Mouse (Mus musculus): ENCODE data around the gene Arnt. TPM values are rescaled to one million over a fixed set of nuclear protein-coding genes. Genes with fewer than 3 reads are reported as not detected.

Gene Arnt
- polyA plus RNA-seq, 1 experiment from 2014 or later = 14.2 TPM

- Histone ChIP-seq H3K27me3 (ENCODE audit: control insufficient read depth, insufficient read depth, low read length) (no peaks in the 10 kb centered on the region), H3K4me1 (replicated peaks; ENCODE audit: control insufficient read depth, insufficient read depth) (no peaks in the 10 kb centered on the region), H3K4me2 (replicated peaks; ENCODE audit: low read depth) (no peak overlapping the region), H3K9ac (ENCODE audit: low read length) (no peak overlapping the region), H3K27ac (replicated peaks) (no peak overlapping the region), H3K4me3 (ENCODE audit: low read depth, low read length) (no peak overlapping the region), H3K9me3 (ENCODE audit: control insufficient read depth, low read length) (no peaks in the 10 kb centered on the region), H3K36me3 (ENCODE audit: control insufficient read depth, insufficient read depth, low read length) (no peaks in the 10 kb centered on the region)
- DNase-seq (ENCODE audit: low spot score) (no peak), ATAC-seq (ENCODE audit: low FRiP score, low TSS enrichment) (no peak)
- TF ChIP-seq CTCF (IDR thresholded peaks at IDR 0.05; ENCODE audit: low read depth) = no peak
- TF ChIP-seq EP300 (optimal IDR thresholded peaks at IDR 0.05) = no peak
- 63% methylated on average over 4 of the region's 4 CpGs for WGBS
Observed at GRCm38 (mm10) chr3:95445311-95445710, 11.1 kb downstream of the Arnt start.

DNA sequence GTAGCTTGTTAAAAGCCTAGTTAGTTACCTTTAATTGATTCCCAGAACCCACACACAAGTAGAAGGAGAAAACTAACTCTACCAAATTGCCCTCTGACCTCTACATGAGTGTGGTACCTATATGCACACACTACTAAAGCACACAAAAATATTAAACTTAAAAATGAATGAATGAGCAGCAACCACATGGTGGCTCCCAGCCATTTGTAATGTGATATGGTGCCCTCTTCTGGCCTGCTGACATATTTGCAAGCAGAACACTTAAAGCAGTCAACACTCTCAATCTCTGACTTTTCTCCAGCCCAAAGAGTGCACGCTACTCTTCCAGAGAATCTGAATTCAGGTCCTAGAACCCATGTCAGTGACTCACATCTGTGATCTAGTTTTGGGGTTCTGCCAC lies 16.2 kb downstream of the Arnt start:
- Histone ChIP-seq H3K36me3 (ENCODE audit: control insufficient read depth, insufficient read depth, low read length) (peaks cover 9% of the 10 kb centered on the region), H3K9ac (ENCODE audit: low read length) (no peak overlapping the region), H3K27me3 (ENCODE audit: control insufficient read depth, insufficient read depth, low read length) (no peaks in the 10 kb centered on the region), H3K4me1 (replicated peaks; ENCODE audit: control insufficient read depth, insufficient read depth) (no peaks in the 10 kb centered on the region), H3K4me3 (ENCODE audit: low read depth, low read length) (no peak overlapping the region), H3K27ac (replicated peaks) (no peak overlapping the region), H3K4me2 (replicated peaks; ENCODE audit: low read depth) (no peak overlapping the region), H3K9me3 (ENCODE audit: control insufficient read depth, low read length) (no peaks in the 10 kb centered on the region)
- DNase-seq (ENCODE audit: low spot score) = peak; percentile 53
- TF ChIP-seq EP300 (optimal IDR thresholded peaks at IDR 0.05) (no peak), CTCF (IDR thresholded peaks at IDR 0.05; ENCODE audit: low read depth) (peak; percentile 88)
- ATAC-seq (ENCODE audit: low FRiP score, low TSS enrichment) = 0 out of 2 replicates have a peak, but pooled peaks have one; percentile 15
- 53% methylated on average over 1 of the region's 1 CpGs for WGBS

- H3K4me1 ChIP-seq (replicated peaks; ENCODE audit: control insufficient read depth, insufficient read depth) = no peaks in the 10 kb centered on the region
- H3K9ac ChIP-seq (ENCODE audit: low read length) = no peak overlapping the region
- H3K4me2 ChIP-seq (replicated peaks; ENCODE audit: low read depth) = no peak overlapping the region
- ATAC-seq (ENCODE audit: low FRiP score, low TSS enrichment) (no peak), DNase-seq (ENCODE audit: low spot score) (no peak)
- 88% methylated on average over 3 of the region's 3 CpGs for WGBS
- no peaks in the 10 kb centered on the region for H3K9me3 ChIP-seq (ENCODE audit: control insufficient read depth, low read length)
- H3K36me3 ChIP-seq (ENCODE audit: control insufficient read depth, insufficient read depth, low read length) = peaks cover 9% of the 10 kb centered on the region
- TF ChIP-seq CTCF (IDR thresholded peaks at IDR 0.05; ENCODE audit: low read depth) (no peak), EP300 (optimal IDR thresholded peaks at IDR 0.05) (no peak)
- H3K4me3 ChIP-seq (ENCODE audit: low read depth, low read length) = no peak overlapping the region
- H3K27me3 ChIP-seq (ENCODE audit: control insufficient read depth, insufficient read depth, low read length) = no peaks in the 10 kb centered on the region
- H3K27ac ChIP-seq (replicated peaks) = no peak overlapping the region
Observed at GRCm38 (mm10) chr3:95450915-95451314, 16.7 kb downstream of the Arnt start.

DNA sequence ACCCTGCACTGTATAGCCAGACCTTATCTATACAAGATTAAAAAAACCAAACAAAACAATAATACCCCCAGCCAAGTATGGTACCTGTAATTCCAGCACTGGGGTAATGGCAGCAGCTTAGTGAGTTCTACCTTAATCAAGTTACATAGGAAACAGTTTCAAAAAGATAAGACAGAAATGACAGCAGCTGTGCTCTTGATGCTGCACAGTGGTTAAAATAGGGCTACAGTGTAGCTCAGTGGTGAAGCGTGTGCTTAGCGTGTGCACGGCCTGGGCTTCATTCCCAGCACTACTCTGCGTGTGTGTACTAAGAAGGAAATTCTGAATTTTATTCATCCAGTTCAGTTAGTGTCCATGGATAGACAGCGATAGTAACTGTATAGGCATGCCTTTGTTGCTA lies 22.2 kb downstream of the Arnt start:
- no peaks in the 10 kb centered on the region for H3K27me3 ChIP-seq (ENCODE audit: control insufficient read depth, insufficient read depth, low read length)
- no peak overlapping the region for H3K4me3 ChIP-seq (ENCODE audit: low read depth, low read length)
- TF ChIP-seq CTCF (IDR thresholded peaks at IDR 0.05; ENCODE audit: low read depth) (no peak), EP300 (optimal IDR thresholded peaks at IDR 0.05) (no peak)
- H3K9me3 ChIP-seq (ENCODE audit: control insufficient read depth, low read length) = no peaks in the 10 kb centered on the region
- no peak overlapping the region for H3K27ac ChIP-seq (replicated peaks)
- H3K36me3 ChIP-seq (ENCODE audit: control insufficient read depth, insufficient read depth, low read length) = peaks cover 9% of the 10 kb centered on the region
- no peak overlapping the region for H3K9ac ChIP-seq (ENCODE audit: low read length)
- 97% methylated on average over 5 of the region's 5 CpGs for WGBS
- no peak overlapping the region for H3K4me2 ChIP-seq (replicated peaks; ENCODE audit: low read depth)
- DNase-seq (ENCODE audit: low spot score) = no peak
- no peaks in the 10 kb centered on the region for H3K4me1 ChIP-seq (replicated peaks; ENCODE audit: control insufficient read depth, insufficient read depth)
- no peak for ATAC-seq (ENCODE audit: low FRiP score, low TSS enrichment)

GRCm38 (mm10) chr3:95457758-95458157 lies 23.6 kb downstream of the Arnt start:
- Histone ChIP-seq H3K4me1 (replicated peaks; ENCODE audit: control insufficient read depth, insufficient read depth) (no peaks in the 10 kb centered on the region), H3K27ac (replicated peaks) (no peak overlapping the region), H3K9me3 (ENCODE audit: control insufficient read depth, low read length) (no peaks in the 10 kb centered on the region), H3K4me3 (ENCODE audit: low read depth, low read length) (no peak overlapping the region), H3K27me3 (ENCODE audit: control insufficient read depth, insufficient read depth, low read length) (no peaks in the 10 kb centered on the region), H3K4me2 (replicated peaks; ENCODE audit: low read depth) (no peak overlapping the region), H3K9ac (ENCODE audit: low read length) (no peak overlapping the region), H3K36me3 (ENCODE audit: control insufficient read depth, insufficient read depth, low read length) (0 out of 2 replicates have a peak, but pooled peaks cover 6% of the 10 kb centered on the region)
- ATAC-seq (ENCODE audit: low FRiP score, low TSS enrichment) = no peak
- 73% methylated on average over 3 of the region's 3 CpGs for WGBS
- no peak for DNase-seq (ENCODE audit: low spot score)
- no peak for TF ChIP-seq CTCF (IDR thresholded peaks at IDR 0.05; ENCODE audit: low read depth)
- TF ChIP-seq EP300 (optimal IDR thresholded peaks at IDR 0.05) = no peak

- Histone ChIP-seq H3K4me2 (replicated peaks; ENCODE audit: low read depth) (no peak overlapping the region), H3K27me3 (ENCODE audit: control insufficient read depth, insufficient read depth, low read length) (no peaks in the 10 kb centered on the region), H3K4me3 (ENCODE audit: low read depth, low read length) (no peak overlapping the region), H3K36me3 (ENCODE audit: control insufficient read depth, insufficient read depth, low read length) (no peaks in the 10 kb centered on the region), H3K9me3 (ENCODE audit: control insufficient read depth, low read length) (no peaks in the 10 kb centered on the region), H3K9ac (ENCODE audit: low read length) (no peak overlapping the region), H3K27ac (replicated peaks) (no peak overlapping the region), H3K4me1 (replicated peaks; ENCODE audit: control insufficient read depth, insufficient read depth) (no peaks in the 10 kb centered on the region)
- no peak for ATAC-seq (ENCODE audit: low FRiP score, low TSS enrichment)
- TF ChIP-seq CTCF (IDR thresholded peaks at IDR 0.05; ENCODE audit: low read depth) (no peak), EP300 (optimal IDR thresholded peaks at IDR 0.05) (no peak)
- WGBS = 82% methylated on average over 1 of the region's 1 CpGs
- DNase-seq (ENCODE audit: low spot score) = no peak
Observed at GRCm38 (mm10) chr3:95459381-95459780, 25.2 kb downstream of the Arnt start.
